Mouse (Mus musculus) limb, embryonic 14.5 days (tissue): ENCODE results near the gene Tmem131. TPM values are rescaled to one million over a fixed set of nuclear protein-coding genes. Genes with fewer than 3 reads are reported as not detected.

Experiments used
- ATAC-seq: fragments of 200-750 bp; cut with Nextera tagmentation; 2 replicates; pipeline ENCODE4 v1.8.0; 2017; ENCODE audit warnings: low read depth, moderate number of reproducible peaks, moderate TSS enrichment; ENCODE audit not compliant: low FRiP score
- DNase-seq: peaks from one replicate; pipeline ENCODE4 v3.0.0-alpha.2; 2015; ENCODE audit warnings: low spot score
- H3K27ac ChIP-seq: fragments of 300-500 bp; sonication (generic); replicated peaks from 2 replicates; pipeline ENCODE4 v1.5.1; 2014; ENCODE audit warnings: low read depth, mild to moderate bottlenecking, low read length, moderate library complexity, mixed read lengths
- H3K27me3 ChIP-seq: fragments of 300-500 bp; sonication (generic); 2 replicates; pipeline ENCODE4 v1.6.1; 2014; ENCODE audit warnings: low read length, mixed read lengths; ENCODE audit not compliant: control insufficient read depth, insufficient read depth
- H3K36me3 ChIP-seq: fragments of 300-500 bp; sonication (generic); 2 replicates; pipeline ENCODE4 v1.6.1; 2014; ENCODE audit warnings: mild to moderate bottlenecking, low read length, moderate library complexity, mixed read lengths; ENCODE audit not compliant: control insufficient read depth, insufficient read depth
- H3K4me1 ChIP-seq: fragments of 300-500 bp; sonication (generic); 2 replicates; pipeline ENCODE4 v1.6.1; 2014; ENCODE audit warnings: antibody characterized with exemption, low read length, mixed read lengths; ENCODE audit not compliant: control insufficient read depth, insufficient read depth
- H3K4me2 ChIP-seq: fragments of 300-500 bp; sonication (generic); replicated peaks from 2 replicates; pipeline ENCODE4 v1.6.1; 2014; ENCODE audit warnings: low read depth, mild to moderate bottlenecking, low read length, moderate library complexity; ENCODE audit not compliant: severe bottlenecking
- H3K4me3 ChIP-seq: fragments of 300-500 bp; sonication (generic); replicated peaks from 2 replicates; pipeline ENCODE4 v1.5.1; 2014; ENCODE audit warnings: low read length
- H3K9ac ChIP-seq: fragments of 300-500 bp; sonication (generic); 2 replicates; pipeline ENCODE4 v1.6.1; 2014; ENCODE audit warnings: mild to moderate bottlenecking, low read depth, low read length, moderate library complexity; ENCODE audit not compliant: severe bottlenecking
- H3K9me3 ChIP-seq: fragments of 300-500 bp; sonication (generic); 2 replicates; pipeline ENCODE4 v1.6.1; 2016; ENCODE audit warnings: low read length; ENCODE audit not compliant: control insufficient read depth
- POLR2A ChIP-seq: fragments of 200-500 bp; IDR thresholded peaks from 2 replicates; pipeline ENCODE4 v1.8.0; 2012; ENCODE audit warnings: inconsistent platforms, mild to moderate bottlenecking, moderate library complexity, borderline replicate concordance; ENCODE audit not compliant: insufficient read depth, insufficient read length; ENCODE audit errors: extremely low read depth
- WGBS: fragments of 180-500 bp; shearing (Covaris S2); extraction: QIAGEN DNeasy Blood & Tissue Kit; methylation state at CpG from one replicate; pipeline ENCODE4 v1.1.7; 2014; 5-methylcytosine and 5-hydroxymethylcytosine counted together
- polyA plus RNA-seq, 2 experiments: library from polyadenylated mRNA; depleted of rRNA in 1 of 2; stranded (reverse) in 1 of 2; unstranded in 1 of 2; fragments of >200 nt; fragmentation: Nextera tagmentation in 1 of 2; extraction: Ambion mirVana in 1 of 2; gene quantifications; 2 replicates each; pipeline versions ENCODE4 v1.2.1 to v1.2.3; 2012 to 2014

Tmem131 gene
- polyA plus RNA-seq, 2 experiments: 22.5 to 42.3 TPM

GRCm38 (mm10) chr1:36917423-36917822 lies 26.0 kb downstream of the Tmem131 start:
- H3K27ac ChIP-seq: no peak overlapping the region
- H3K9me3 ChIP-seq: no peaks in the 10 kb centered on the region
- H3K4me3 ChIP-seq: no peak overlapping the region
- TF ChIP-seq POLR2A: no peak
- no peak for DNase-seq
- ATAC-seq: no peak
- no peak overlapping the region for H3K4me2 ChIP-seq
- no peak overlapping the region for H3K9ac ChIP-seq
- no peaks in the 10 kb centered on the region for H3K36me3 ChIP-seq
- H3K4me1 ChIP-seq: peaks cover 6% of the 10 kb centered on the region
- 81% methylated on average over 1 of the region's 1 CpGs for WGBS
- H3K27me3 ChIP-seq: no peaks in the 10 kb centered on the region

GRCm38 (mm10) chr1:36915200-36915580 lies 28.3 kb downstream of the Tmem131 start:
- TF ChIP-seq POLR2A: no peak
- H3K4me1 ChIP-seq: no peaks in the 10 kb centered on the region; the same call in 1 of the 2 replicates
- no peak for DNase-seq
- no peaks in the 10 kb centered on the region for H3K36me3 ChIP-seq
- WGBS: 77% methylated on average over 5 of the region's 5 CpGs
- ATAC-seq: no peak
- H3K9me3 ChIP-seq: no peaks in the 10 kb centered on the region
- H3K27ac ChIP-seq: no peak overlapping the region
- no peak overlapping the region for H3K4me3 ChIP-seq
- no peak overlapping the region for H3K4me2 ChIP-seq
- H3K9ac ChIP-seq: no peak overlapping the region
- H3K27me3 ChIP-seq: no peaks in the 10 kb centered on the region

GRCm38 (mm10) chr1:36914455-36915199 lies 28.8 kb downstream of the Tmem131 start:
- no peaks in the 10 kb centered on the region; the same call in 1 of the 2 replicates for H3K4me1 ChIP-seq
- no peak for ATAC-seq
- no peak overlapping the region for H3K4me2 ChIP-seq
- H3K9me3 ChIP-seq: no peaks in the 10 kb centered on the region
- peak; percentile 57 for DNase-seq
- H3K9ac ChIP-seq: no peak overlapping the region
- H3K4me3 ChIP-seq: no peak overlapping the region
- no peak overlapping the region for H3K27ac ChIP-seq
- no peaks in the 10 kb centered on the region for H3K27me3 ChIP-seq
- H3K36me3 ChIP-seq: no peaks in the 10 kb centered on the region
- 32% methylated on average over 7 of the region's 7 CpGs for WGBS
- no peak for TF ChIP-seq POLR2A

GRCm38 (mm10) chr1:36913806-36914205 lies 29.7 kb downstream of the Tmem131 start:
- Histone ChIP-seq H3K9ac (no peak overlapping the region), H3K36me3 (no peaks in the 10 kb centered on the region), H3K4me3 (no peak overlapping the region), H3K4me2 (no peak overlapping the region), H3K4me1 (no peaks in the 10 kb centered on the region; the same call in 1 of the 2 replicates), H3K9me3 (no peaks in the 10 kb centered on the region), H3K27me3 (no peaks in the 10 kb centered on the region), H3K27ac (no peak overlapping the region)
- 92% methylated on average over 7 of the region's 7 CpGs for WGBS
- TF ChIP-seq POLR2A: no peak
- ATAC-seq (no peak), DNase-seq (no peak)

- no peak for TF ChIP-seq POLR2A
- no peak for ATAC-seq
- Histone ChIP-seq H3K27ac (no peak overlapping the region), H3K4me2 (no peak overlapping the region), H3K4me1 (no peaks in the 10 kb centered on the region; the same call in 1 of the 2 replicates), H3K4me3 (no peak overlapping the region), H3K9ac (no peak overlapping the region), H3K9me3 (no peaks in the 10 kb centered on the region), H3K27me3 (no peaks in the 10 kb centered on the region), H3K36me3 (no peaks in the 10 kb centered on the region)
- 89% methylated on average over 1 of the region's 1 CpGs for WGBS
- no peak for DNase-seq
Observed at GRCm38 (mm10) chr1:36912239-36912638, 31.2 kb downstream of the Tmem131 start.

GRCm38 (mm10) chr1:36911603-36912002 lies 31.9 kb downstream of the Tmem131 start:
- WGBS: 92% methylated on average over 3 of the region's 3 CpGs
- H3K9ac ChIP-seq: no peak overlapping the region
- no peaks in the 10 kb centered on the region for H3K27me3 ChIP-seq
- no peak for TF ChIP-seq POLR2A
- no peaks in the 10 kb centered on the region; the same call in 1 of the 2 replicates for H3K4me1 ChIP-seq
- no peak for DNase-seq
- H3K4me2 ChIP-seq: no peak overlapping the region
- no peak for ATAC-seq
- no peak overlapping the region for H3K27ac ChIP-seq
- H3K4me3 ChIP-seq: no peak overlapping the region
- no peaks in the 10 kb centered on the region for H3K36me3 ChIP-seq
- no peaks in the 10 kb centered on the region for H3K9me3 ChIP-seq
